Mouse (Mus musculus) T-helper 1 cell (primary cell): ENCODE results near the gene Clybl.

ENCODE experiments used
- in situ Hi-C: fragments of 300-600 bp; cut with MboI, MseI; formaldehyde crosslinking; loops from one replicate; pipeline ENCODE4 v1.15.1; 2025; ENCODE audit warnings: high pct_unique_total_duplicates

Clybl gene

GRCm38 (mm10) chr14:122413542-122413928 is 232.0 kb downstream of the Clybl start:
- in situ Hi-C loops = no loop called here

- in situ Hi-C loops = no loop called here
Observed at GRCm38 (mm10) chr14:122414786-122415185, 233.3 kb downstream of the Clybl start.

GRCm38 (mm10) chr14:122416166-122416771 is 234.8 kb downstream of the Clybl start:
- in situ Hi-C loops = no loop called here

- in situ Hi-C loops = no loop called here
Observed at GRCm38 (mm10) chr14:122424441-122424840, 242.9 kb downstream of the Clybl start.

- in situ Hi-C loops = no loop called here
Observed at GRCm38 (mm10) chr14:122426529-122427203, 245.2 kb downstream of the Clybl start.

GRCm38 (mm10) chr14:122427204-122427560 is 245.7 kb downstream of the Clybl start:
- in situ Hi-C loops = no loop called here

GRCm38 (mm10) chr14:122427654-122428053 is 246.2 kb downstream of the Clybl start:
- in situ Hi-C loops = no loop called here

GRCm38 (mm10) chr14:122432558-122432957 is 251.1 kb downstream of the Clybl start:
- in situ Hi-C loops = no loop called here

- in situ Hi-C loops = no loop called here
Observed at GRCm38 (mm10) chr14:122434039-122434438, 252.5 kb downstream of the Clybl start.

GRCm38 (mm10) chr14:122436850-122437249 is 255.3 kb downstream of the Clybl start:
- in situ Hi-C loops = no loop called here

GRCm38 (mm10) chr14:122449601-122450495 is 268.3 kb downstream of the Clybl start:
- in situ Hi-C loops = no loop called here

GRCm38 (mm10) chr14:122450496-122451382 is 269.2 kb downstream of the Clybl start, which contains the start of gene Gm5089:
Gene Gm5089, minus strand, starts transcription at chr14:122451115.
- in situ Hi-C loops = no loop called here

GRCm38 (mm10) chr14:122451551-122452145 is 270.1 kb downstream of the Clybl start:
- in situ Hi-C loops = no loop called here
